Comparison of ENCODE assay signal across 8 mouse cellular contexts in the genomic region with DNA sequence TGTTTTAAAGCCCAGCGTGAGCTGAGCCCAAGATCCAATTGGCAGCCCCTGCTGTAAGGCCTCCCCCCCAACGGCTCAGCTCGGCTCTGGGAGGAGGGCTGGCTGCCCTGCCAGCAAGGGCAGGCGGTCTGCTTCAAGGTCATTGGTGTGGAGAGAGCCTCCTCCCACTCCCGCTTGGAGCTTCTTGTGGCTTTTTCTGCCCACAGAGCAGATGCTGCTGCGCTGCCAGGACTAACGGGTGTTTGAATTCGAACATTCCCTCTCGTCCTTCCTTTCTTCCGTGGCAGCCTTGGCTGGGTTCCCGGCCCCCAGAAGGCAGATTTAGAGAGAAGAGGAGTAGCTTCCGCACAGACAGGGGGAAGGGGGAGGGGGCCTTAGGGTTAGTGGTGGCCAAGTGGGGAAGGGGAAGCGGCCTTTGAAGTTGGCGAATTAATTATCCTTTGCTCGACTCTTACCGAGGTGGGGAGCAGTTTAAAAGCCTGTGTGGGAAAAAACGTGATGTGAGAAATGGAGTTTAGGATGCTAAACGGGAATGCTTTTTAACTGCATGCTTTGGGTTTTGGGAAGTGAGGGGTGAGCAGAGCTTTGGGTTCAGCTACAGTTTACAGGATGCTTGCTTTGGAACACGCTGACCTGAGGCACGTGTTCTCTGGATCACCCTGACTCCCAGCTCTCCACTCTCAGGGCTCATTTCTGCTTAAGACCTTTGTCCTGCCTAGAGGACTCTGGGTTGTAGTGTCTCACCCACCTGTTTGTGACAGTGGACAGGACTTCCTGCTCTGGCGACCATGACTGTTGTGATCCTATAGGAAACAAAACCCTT.
A peak's percentile ranks its signal among the peaks of the same experiment; 100 is the strongest.
DNase-seq lines count a peak whose midpoint lies in the region; ATAC-seq lines count a peak whose summit lies in the region.

No protein-coding gene starts in this region.

- peak overlapping the region; percentile 40 for H3K9ac ChIP-seq in embryonic facial prominence, embryonic 13.5 days
- H3K9ac ChIP-seq in heart, embryonic 16.5 days (ENCODE audit: low read length), result peak overlapping the region; percentile 60
- H3K9ac ChIP-seq in liver, embryonic 16.5 days (ENCODE audit: low read depth, low read length), result no peak overlapping the region

- H3K4me1 ChIP-seq in embryonic facial prominence, embryonic 13.5 days, result peaks cover 14% of the 10 kb centered on the region
- peaks cover 13% of the 10 kb centered on the region for H3K4me1 ChIP-seq in heart, embryonic 16.5 days (ENCODE audit: control insufficient read depth, insufficient read depth, low read length)
- H3K4me1 ChIP-seq in liver, embryonic 16.5 days (ENCODE audit: control insufficient read depth, low read depth, low read length), result peaks cover 13% of the 10 kb centered on the region

- peak overlapping the region; percentile 24 for H3K4me3 ChIP-seq in embryonic facial prominence, embryonic 13.5 days
- H3K4me3 ChIP-seq in heart, embryonic 16.5 days (ENCODE audit: low read length), result peak overlapping the region; percentile 22
- no peak overlapping the region for H3K4me3 ChIP-seq in liver, embryonic 16.5 days (ENCODE audit: low read depth, low read length)

- H3K9me3 ChIP-seq in embryonic facial prominence, embryonic 13.5 days, result no peaks in the 10 kb centered on the region
- H3K9me3 ChIP-seq in heart, embryonic 16.5 days (replicated peaks; ENCODE audit: control insufficient read depth, low read length), result no peaks in the 10 kb centered on the region
- no peaks in the 10 kb centered on the region for H3K9me3 ChIP-seq in liver, embryonic 16.5 days (replicated peaks; ENCODE audit: control insufficient read depth, low read length)

- WGBS in embryonic facial prominence, embryonic 13.5 days, result 2% methylated on average over 21 of the region's 21 CpGs
- WGBS in heart, embryonic 16.5 days, result 3% methylated on average over 21 of the region's 21 CpGs
- 4% methylated on average over 21 of the region's 21 CpGs for WGBS in liver, embryonic 16.5 days (ENCODE audit: insufficient replicate concordance)

- H3K4me2 ChIP-seq in embryonic facial prominence, embryonic 13.5 days, result peak overlapping the region; percentile 55
- peak overlapping the region; percentile 57 for H3K4me2 ChIP-seq in heart, embryonic 16.5 days (ENCODE audit: low read depth, low read length)
- peak overlapping the region; percentile 15; the same call in 1 of the 2 replicates for H3K4me2 ChIP-seq in liver, embryonic 16.5 days (ENCODE audit: low read depth, low read length)

- no peaks in the 10 kb centered on the region for H3K27me3 ChIP-seq in embryonic facial prominence, embryonic 13.5 days
- no peaks in the 10 kb centered on the region for H3K27me3 ChIP-seq in heart, embryonic 16.5 days (ENCODE audit: control insufficient read depth, insufficient read depth, low read length)
- H3K27me3 ChIP-seq in liver, embryonic 16.5 days (ENCODE audit: control insufficient read depth, insufficient read depth, low read depth, low read length), result no peaks in the 10 kb centered on the region

- DNase-seq in 416B (ENCODE audit: low read depth), result peak; percentile 70
- peak; percentile 56 for DNase-seq in adrenal gland, postnatal 25 days
- peak; percentile 84 to 88 for DNase-seq in layer of hippocampus, adult 8-10 months (ENCODE audit: low spot score in 2 of 2)
- DNase-seq in ovary, adult 18-20 months (ENCODE audit: low spot score), result peak; percentile 93
- peak; percentile 57 for DNase-seq in thymus, postnatal 4 days

- peak; percentile 73 for ATAC-seq in embryonic facial prominence, embryonic 13.5 days (ENCODE audit: insufficient number of reproducible peaks, insufficient read depth, low FRiP score, low TSS enrichment, low read depth)
- peak; percentile 79 for ATAC-seq in heart, embryonic 16.5 days (replicated peaks; ENCODE audit: extremely low read depth, insufficient read depth, low FRiP score)
- ATAC-seq in liver, embryonic 16.5 days (ENCODE audit: low read depth), result no peak

- H3K36me3 ChIP-seq in embryonic facial prominence, embryonic 13.5 days, result no peaks in the 10 kb centered on the region
- H3K36me3 ChIP-seq in heart, embryonic 16.5 days (ENCODE audit: control insufficient read depth, insufficient read depth), result no peaks in the 10 kb centered on the region
- H3K36me3 ChIP-seq in liver, embryonic 16.5 days (ENCODE audit: control insufficient read depth, insufficient read depth), result no peaks in the 10 kb centered on the region

- peak overlapping the region; percentile 62 for H3K27ac ChIP-seq in embryonic facial prominence, embryonic 13.5 days
- peak overlapping the region; percentile 41 for H3K27ac ChIP-seq in heart, embryonic 16.5 days (ENCODE audit: low read length)
- peak overlapping the region; percentile 26; the same call in 1 of the 2 replicates for H3K27ac ChIP-seq in liver, embryonic 16.5 days (ENCODE audit: low read length)
